Mouse (Mus musculus) heart, embryonic 13.5 days (tissue): ENCODE data around the gene Peli2. TPM values are rescaled to one million over a fixed set of nuclear protein-coding genes. Genes with fewer than 3 reads are reported as not detected.

Experiments
- ATAC-seq: fragments of 200-750 bp; cut with Nextera tagmentation; 2 replicates; pipeline ENCODE4 v1.8.0; 2017; ENCODE audit warnings: moderate TSS enrichment; ENCODE audit not compliant: insufficient number of reproducible peaks, low FRiP score, low TSS enrichment; ENCODE audit errors: extremely low read depth
- H3K27ac ChIP-seq: fragments of 300-500 bp; sonication (generic); replicated peaks from 2 replicates; pipeline ENCODE4 v1.5.1; 2015; ENCODE audit warnings: moderate library complexity, mild to moderate bottlenecking, inconsistent platforms
- H3K27me3 ChIP-seq: fragments of 300-500 bp; sonication (generic); replicated peaks from 2 replicates; pipeline ENCODE4 v1.6.1; 2015; ENCODE audit warnings: mild to moderate bottlenecking, inconsistent platforms
- H3K36me3 ChIP-seq: fragments of 300-500 bp; sonication (generic); 2 replicates; pipeline ENCODE4 v1.6.1; 2015; ENCODE audit warnings: mild to moderate bottlenecking, inconsistent platforms
- H3K4me1 ChIP-seq: fragments of 300-500 bp; sonication (generic); 2 replicates; pipeline ENCODE4 v1.6.1; 2015; ENCODE audit warnings: inconsistent platforms
- H3K4me2 ChIP-seq: fragments of 300-500 bp; sonication (generic); 2 replicates; pipeline ENCODE4 v1.6.1; 2015; ENCODE audit warnings: inconsistent platforms, mild to moderate bottlenecking, moderate library complexity
- H3K4me3 ChIP-seq: fragments of 300-500 bp; sonication (generic); 2 replicates; pipeline ENCODE4 v1.5.1; 2015; ENCODE audit warnings: moderate library complexity, mild to moderate bottlenecking, inconsistent platforms
- H3K9ac ChIP-seq: fragments of 300-500 bp; sonication (generic); 2 replicates; pipeline ENCODE4 v1.6.1; 2015; ENCODE audit warnings: inconsistent platforms, mild to moderate bottlenecking, moderate library complexity
- H3K9me3 ChIP-seq: fragments of 300-500 bp; sonication (generic); 2 replicates; pipeline ENCODE4 v1.6.1; 2016; ENCODE audit warnings: inconsistent platforms
- WGBS: fragments of 180-500 bp; shearing (Covaris S2); methylation state at CpG from one replicate; pipeline ENCODE4 v1.1.7; 2015; ENCODE audit warnings: mixed read lengths; 5-methylcytosine and 5-hydroxymethylcytosine counted together
- polyA plus RNA-seq: library from polyadenylated mRNA; unstranded; fragments of >200 nt; fragmentation: Nextera tagmentation; extraction: Ambion mirVana; gene quantifications from 2 replicates; pipeline ENCODE4 v1.2.1, GENCODE M21; 2015

The Peli2 gene
- polyA plus RNA-seq, 1 experiment from 2014 or later = 2.9 TPM

DNA sequence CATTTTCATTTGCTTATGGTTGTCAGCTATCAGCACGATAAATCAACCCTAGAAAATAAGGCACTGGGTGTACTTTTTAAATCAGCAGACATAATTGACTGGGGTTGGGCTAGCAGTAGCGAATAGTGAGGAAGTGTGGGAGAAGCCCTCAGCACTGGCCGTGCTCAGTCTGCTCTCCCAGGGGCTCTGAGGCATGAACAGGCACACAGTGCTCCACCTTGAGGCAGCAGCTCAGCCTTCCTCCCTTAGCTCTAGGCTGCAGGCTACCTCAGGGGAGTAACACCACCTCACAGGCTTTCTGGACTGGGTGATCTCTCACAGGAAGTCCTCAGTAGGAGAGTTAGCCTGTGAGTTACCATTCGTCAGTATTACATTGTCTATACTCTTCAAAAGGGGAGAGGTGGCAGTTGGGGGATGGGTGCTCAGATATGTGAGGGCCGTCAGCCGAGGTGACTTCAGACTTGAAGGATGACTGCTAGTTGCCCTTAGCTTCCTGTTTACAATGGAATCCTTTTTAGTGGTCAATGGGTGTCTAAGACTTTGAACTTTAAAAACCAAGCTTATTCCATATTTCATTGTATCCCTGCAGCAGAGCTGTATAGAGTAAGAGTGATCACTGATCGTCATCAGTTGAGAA is 105.3 kb downstream of the Peli2 start:
- H3K4me2 ChIP-seq = no peak overlapping the region
- no peak for ATAC-seq
- H3K36me3 ChIP-seq = 0 out of 2 replicates have a peak, but pooled peaks cover 3% of the 10 kb centered on the region
- no peaks in the 10 kb centered on the region for H3K27me3 ChIP-seq
- H3K4me1 ChIP-seq = peaks cover 4% of the 10 kb centered on the region
- no peak overlapping the region for H3K4me3 ChIP-seq
- H3K27ac ChIP-seq = no peak overlapping the region
- WGBS = 61% methylated on average over 7 of the region's 7 CpGs
- H3K9ac ChIP-seq = no peak overlapping the region
- no peaks in the 10 kb centered on the region for H3K9me3 ChIP-seq

DNA sequence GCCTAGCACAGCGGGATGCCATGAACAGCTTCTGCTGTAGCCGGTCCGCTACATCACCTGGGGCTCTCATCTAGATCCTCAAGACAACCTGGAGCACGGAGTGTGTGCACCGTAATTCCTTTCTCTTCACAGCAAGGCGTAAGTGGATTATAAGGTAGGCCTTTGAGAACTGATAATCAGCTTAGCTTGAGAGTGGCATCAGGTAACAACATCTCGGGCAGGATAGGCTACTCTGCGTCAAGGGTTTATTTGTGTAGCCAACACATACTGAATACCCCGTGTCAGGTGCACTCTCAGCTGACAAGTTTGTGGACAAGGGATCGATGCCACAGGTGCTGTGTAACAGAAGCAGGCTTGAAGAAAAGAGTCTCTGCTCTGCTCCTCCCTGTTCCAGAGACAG is 106.1 kb downstream of the Peli2 start:
- no peak overlapping the region for H3K4me3 ChIP-seq
- H3K4me2 ChIP-seq = no peak overlapping the region
- 0 out of 2 replicates have a peak, but pooled peaks cover 3% of the 10 kb centered on the region for H3K36me3 ChIP-seq
- H3K27me3 ChIP-seq = no peaks in the 10 kb centered on the region
- H3K27ac ChIP-seq = no peak overlapping the region
- no peak for ATAC-seq
- WGBS = 74% methylated on average over 10 of the region's 10 CpGs
- peaks cover 4% of the 10 kb centered on the region for H3K4me1 ChIP-seq
- no peak overlapping the region for H3K9ac ChIP-seq
- no peaks in the 10 kb centered on the region for H3K9me3 ChIP-seq

DNA sequence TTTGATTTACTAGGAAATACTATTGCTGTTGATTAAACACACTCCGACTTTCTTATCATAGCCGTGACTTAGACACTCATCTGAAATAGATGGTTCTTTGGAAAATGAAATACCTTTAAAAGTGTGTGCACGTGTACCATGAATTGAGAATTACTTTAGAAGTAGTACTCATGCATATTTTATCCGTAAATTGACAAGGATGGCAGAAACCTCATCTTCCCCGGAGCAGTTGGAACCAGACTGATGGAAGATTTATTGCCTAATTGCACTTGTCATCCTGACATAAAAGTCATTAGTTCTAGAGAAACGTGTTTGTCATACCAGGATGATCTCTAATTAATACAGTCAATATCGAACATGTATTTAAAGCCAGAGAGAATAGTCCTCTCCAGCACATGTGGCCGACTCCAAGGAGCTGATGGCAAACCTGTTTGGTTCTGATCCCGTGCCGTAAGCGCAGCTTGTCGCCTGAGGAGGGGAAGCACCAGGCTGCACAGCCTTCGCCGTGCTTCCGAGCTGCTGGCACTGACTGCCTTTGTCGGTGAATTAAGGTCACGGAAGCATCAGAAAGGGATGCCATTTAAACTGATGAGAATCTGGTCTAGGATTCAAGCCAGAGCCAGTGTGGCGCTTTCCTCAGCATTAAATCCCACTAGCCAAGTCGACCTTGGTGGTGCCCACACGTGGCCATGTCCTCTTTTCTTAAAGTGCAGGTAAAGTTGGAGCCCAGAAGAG is 114.3 kb downstream of the Peli2 start:
- 81% methylated on average over 20 of the region's 20 CpGs for WGBS
- no peak overlapping the region for H3K4me2 ChIP-seq
- no peak overlapping the region for H3K4me3 ChIP-seq
- H3K9me3 ChIP-seq = no peaks in the 10 kb centered on the region
- H3K36me3 ChIP-seq = no peaks in the 10 kb centered on the region
- H3K27ac ChIP-seq = no peak overlapping the region
- no peaks in the 10 kb centered on the region for H3K4me1 ChIP-seq
- 0 out of 2 replicates have a peak, but pooled peaks cover 7% of the 10 kb centered on the region for H3K27me3 ChIP-seq
- no peak for ATAC-seq
- H3K9ac ChIP-seq = no peak overlapping the region

DNA sequence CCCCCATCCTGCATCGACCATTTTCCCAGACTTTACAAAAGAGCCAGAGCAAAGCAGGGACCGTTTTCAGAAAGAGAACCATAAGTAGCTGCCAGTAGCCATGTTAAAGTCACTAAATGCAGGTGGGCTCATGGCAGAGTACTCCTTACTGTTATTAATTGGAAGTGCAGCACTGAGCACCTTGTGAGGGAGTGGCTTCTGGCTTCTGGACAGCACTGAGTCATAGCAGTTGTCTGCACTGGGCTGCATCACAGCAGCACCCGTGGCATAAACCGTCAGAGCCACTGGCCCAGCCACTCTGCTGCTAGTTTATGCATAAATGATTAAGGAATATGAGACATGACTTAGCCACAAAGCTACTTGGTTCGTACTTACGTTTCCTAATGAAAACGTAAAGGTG is 120.7 kb downstream of the Peli2 start:
- Histone ChIP-seq H3K4me3 (no peak overlapping the region), H3K27me3 (peaks cover 37% of the 10 kb centered on the region), H3K4me2 (no peak overlapping the region), H3K4me1 (0 out of 2 replicates have a peak, but pooled peaks cover 2% of the 10 kb centered on the region), H3K36me3 (peaks cover 2% of the 10 kb centered on the region; the same call in 1 of the 2 replicates), H3K27ac (no peak overlapping the region), H3K9me3 (no peaks in the 10 kb centered on the region), H3K9ac (no peak overlapping the region)
- no peak for ATAC-seq
- WGBS = 75% methylated on average over 7 of the region's 7 CpGs

DNA sequence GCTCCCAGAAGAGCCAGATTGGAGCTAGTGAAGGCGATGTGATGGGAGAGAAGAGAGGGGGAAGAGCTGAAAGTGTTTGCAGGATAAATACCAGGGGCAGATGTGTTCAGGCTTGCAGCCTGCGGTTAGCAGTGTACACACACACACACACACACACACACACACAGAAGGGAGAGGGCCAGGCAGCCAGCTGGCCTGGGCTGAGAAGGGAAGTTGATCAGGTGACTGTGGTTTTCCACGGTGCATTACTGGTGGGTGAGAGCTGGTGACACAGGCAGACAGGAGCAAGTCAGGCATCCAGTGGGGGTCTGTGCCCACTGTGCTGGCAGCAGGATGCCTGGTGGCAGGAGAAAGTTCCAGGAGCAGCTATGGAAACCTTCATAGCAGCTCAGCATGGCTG is 125.6 kb downstream of the Peli2 start:
- no peak for ATAC-seq
- Histone ChIP-seq H3K4me3 (no peak overlapping the region), H3K27ac (no peak overlapping the region), H3K4me2 (no peak overlapping the region), H3K27me3 (peaks cover 64% of the 10 kb centered on the region), H3K4me1 (0 out of 2 replicates have a peak, but pooled peaks cover 4% of the 10 kb centered on the region), H3K9me3 (no peaks in the 10 kb centered on the region), H3K9ac (no peak overlapping the region), H3K36me3 (peaks cover 2% of the 10 kb centered on the region; the same call in 1 of the 2 replicates)
- WGBS = 48% methylated on average over 3 of the region's 3 CpGs

DNA sequence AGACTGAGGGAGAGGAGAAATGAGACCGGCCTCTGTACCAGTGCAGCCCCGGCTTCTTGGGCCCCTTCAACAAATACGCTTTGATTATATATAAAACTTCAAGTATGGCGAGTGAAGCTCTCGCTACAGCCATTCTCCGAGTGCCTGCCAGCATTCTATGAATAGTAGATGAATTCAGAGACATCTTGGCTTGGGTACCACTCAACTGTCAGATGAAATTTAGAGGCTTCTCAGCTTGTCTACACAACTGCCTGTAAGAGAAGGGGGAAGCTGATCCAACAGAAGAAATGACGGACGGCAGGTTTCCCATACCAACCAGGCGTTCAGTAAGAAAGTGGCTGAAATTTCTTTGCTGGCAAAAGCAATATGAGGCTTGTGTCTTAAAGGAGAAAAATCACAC is 126.3 kb downstream of the Peli2 start:
- no peak for ATAC-seq
- Histone ChIP-seq H3K4me1 (0 out of 2 replicates have a peak, but pooled peaks cover 4% of the 10 kb centered on the region), H3K9ac (no peak overlapping the region), H3K9me3 (no peaks in the 10 kb centered on the region), H3K4me3 (no peak overlapping the region), H3K27me3 (peaks cover 69% of the 10 kb centered on the region), H3K4me2 (no peak overlapping the region), H3K27ac (no peak overlapping the region), H3K36me3 (peaks cover 2% of the 10 kb centered on the region; the same call in 1 of the 2 replicates)
- 87% methylated on average over 9 of the region's 9 CpGs for WGBS

DNA sequence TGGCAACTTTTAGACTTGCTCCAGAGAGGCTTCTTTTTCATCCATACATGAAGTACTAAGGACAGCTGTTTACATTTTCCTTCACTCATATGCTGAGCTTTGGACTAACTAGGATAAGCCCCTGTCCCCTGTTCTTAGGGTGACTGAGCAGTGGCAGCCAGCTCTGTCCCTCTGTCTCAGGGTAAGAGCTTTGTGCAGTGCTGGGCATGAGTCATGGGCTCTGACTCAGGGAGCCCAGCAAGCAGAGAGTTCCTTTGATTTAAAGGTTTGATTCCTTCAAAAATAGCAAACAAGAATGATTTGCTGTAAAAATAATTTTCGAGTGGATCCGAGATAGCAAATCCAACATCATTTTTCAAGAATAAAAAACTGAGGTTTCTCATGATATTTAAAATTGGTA is 128.8 kb downstream of the Peli2 start:
- 78% methylated on average over 2 of the region's 2 CpGs for WGBS

DNA sequence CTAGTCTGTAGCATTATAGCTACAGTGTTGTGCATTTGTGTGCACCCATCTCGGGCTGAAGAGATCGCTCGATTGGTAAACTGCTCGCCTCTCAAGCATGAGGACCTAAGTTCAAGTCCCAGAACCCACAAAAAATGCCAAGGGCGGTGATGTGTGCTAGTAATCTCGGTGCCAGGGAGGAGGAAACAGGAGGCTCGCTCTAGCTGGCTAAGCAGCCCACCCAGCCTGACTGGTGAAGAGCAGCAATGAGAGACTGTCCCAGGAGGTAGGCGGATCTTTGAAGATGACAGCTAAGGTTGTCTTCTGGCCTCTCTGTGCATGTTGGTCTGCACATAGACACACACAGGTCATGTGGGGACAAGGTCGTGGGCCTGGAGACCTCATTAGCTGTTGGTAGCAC is 129.3 kb downstream of the Peli2 start:
- peaks cover under 1% of the 10 kb centered on the region; the same call in 1 of the 2 replicates for H3K36me3 ChIP-seq
- peaks cover 81% of the 10 kb centered on the region for H3K27me3 ChIP-seq
- H3K4me3 ChIP-seq = no peak overlapping the region
- H3K4me1 ChIP-seq = 0 out of 2 replicates have a peak, but pooled peaks cover 4% of the 10 kb centered on the region
- ATAC-seq = no peak
- no peak overlapping the region for H3K9ac ChIP-seq
- H3K27ac ChIP-seq = no peak overlapping the region
- H3K4me2 ChIP-seq = no peak overlapping the region
- no peaks in the 10 kb centered on the region for H3K9me3 ChIP-seq
- 85% methylated on average over 9 of the region's 9 CpGs for WGBS

More for the DNA sequence above, 128.8 kb downstream of the Peli2 start:
- H3K9me3 ChIP-seq = no peaks in the 10 kb centered on the region
- H3K27me3 ChIP-seq = peaks cover 78% of the 10 kb centered on the region
- H3K4me3 ChIP-seq = no peak overlapping the region
- H3K9ac ChIP-seq = no peak overlapping the region
- no peak overlapping the region for H3K27ac ChIP-seq
- H3K4me2 ChIP-seq = no peak overlapping the region
- peaks cover 2% of the 10 kb centered on the region; the same call in 1 of the 2 replicates for H3K36me3 ChIP-seq
- 0 out of 2 replicates have a peak, but pooled peaks cover 4% of the 10 kb centered on the region for H3K4me1 ChIP-seq
- ATAC-seq = no peak

DNA sequence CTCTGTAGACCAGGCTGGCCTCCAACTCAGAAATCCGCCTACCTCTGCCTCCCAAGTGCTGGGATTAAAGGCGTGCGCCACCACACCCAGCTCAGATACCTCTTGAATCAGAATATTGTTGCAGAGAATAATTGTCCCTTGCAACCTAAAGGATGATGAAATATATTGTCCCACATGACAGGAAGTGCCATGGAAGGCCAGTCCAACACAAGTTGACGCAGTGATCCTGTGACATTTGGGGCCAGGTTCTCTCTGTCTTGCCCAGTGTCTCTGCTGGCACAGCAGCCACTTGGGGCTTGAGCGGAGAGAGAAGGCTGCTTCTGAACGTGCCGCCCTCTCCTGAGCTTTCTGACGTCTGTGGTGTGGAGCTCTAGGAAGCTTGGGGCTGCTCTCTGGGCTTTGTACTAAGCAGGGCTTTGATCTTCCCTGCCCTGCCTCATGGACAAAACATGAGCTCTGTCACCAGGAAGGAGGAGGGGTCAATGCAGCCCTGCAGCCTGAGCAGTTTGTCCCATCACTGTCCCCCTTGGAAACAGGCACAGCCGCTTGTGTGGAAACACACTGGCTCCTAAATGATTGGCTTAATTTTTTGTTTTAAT is 130.9 kb downstream of the Peli2 start:
- ATAC-seq = no peak
- Histone ChIP-seq H3K27ac (no peak overlapping the region), H3K36me3 (no peaks in the 10 kb centered on the region), H3K4me3 (no peak overlapping the region), H3K4me1 (0 out of 2 replicates have a peak, but pooled peaks cover under 1% of the 10 kb centered on the region), H3K27me3 (peaks cover 85% of the 10 kb centered on the region), H3K9me3 (no peaks in the 10 kb centered on the region), H3K9ac (no peak overlapping the region), H3K4me2 (no peak overlapping the region)
- 55% methylated on average over 9 of the region's 9 CpGs for WGBS

DNA sequence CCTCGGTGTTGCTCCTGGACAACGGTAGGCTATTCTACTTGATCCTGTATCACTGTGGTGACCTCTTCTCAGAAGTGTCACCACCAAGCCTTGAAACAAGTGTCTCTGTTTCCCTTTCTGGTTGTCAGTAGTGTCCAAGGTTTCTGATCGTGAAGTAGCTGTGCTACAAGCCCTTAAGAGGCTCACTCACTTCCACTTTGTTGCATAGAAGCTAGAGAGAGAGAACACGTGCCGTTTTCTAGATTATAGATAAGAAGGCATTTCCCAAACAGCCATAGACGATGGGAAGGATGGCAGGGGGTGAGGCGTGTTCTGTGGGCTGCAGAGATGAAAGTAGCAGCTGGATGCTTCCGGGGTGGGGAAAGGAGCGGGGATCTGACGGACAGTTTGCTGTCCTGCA is 132.6 kb downstream of the Peli2 start:
- Histone ChIP-seq H3K4me2 (no peak overlapping the region), H3K27ac (no peak overlapping the region), H3K4me1 (no peaks in the 10 kb centered on the region), H3K36me3 (no peaks in the 10 kb centered on the region), H3K9ac (no peak overlapping the region), H3K4me3 (no peak overlapping the region), H3K9me3 (no peaks in the 10 kb centered on the region), H3K27me3 (peaks cover 84% of the 10 kb centered on the region)
- WGBS = 36% methylated on average over 10 of the region's 10 CpGs
- no peak for ATAC-seq

DNA sequence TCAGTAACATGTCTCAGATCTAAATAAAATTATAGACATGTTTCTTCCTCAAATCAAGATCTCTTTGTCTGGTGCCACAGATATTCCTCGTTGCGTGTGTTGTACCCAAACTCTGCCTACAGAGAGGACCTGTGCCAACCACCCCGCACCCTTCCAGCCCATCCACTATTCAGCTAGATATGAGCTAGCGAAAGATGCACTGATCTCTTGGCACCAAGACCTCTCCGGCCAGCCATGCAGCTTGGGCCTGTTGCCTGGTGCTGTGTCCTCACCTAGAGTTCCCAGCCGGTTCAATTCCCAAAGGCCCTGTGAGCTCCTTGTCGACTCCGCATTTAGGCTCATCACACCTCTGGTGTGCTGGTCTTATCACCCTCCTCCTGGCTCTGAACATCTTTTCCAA is 134.1 kb downstream of the Peli2 start:
- Histone ChIP-seq H3K27me3 (peaks cover 81% of the 10 kb centered on the region), H3K4me1 (no peaks in the 10 kb centered on the region)
- WGBS = 78% methylated on average over 8 of the region's 8 CpGs

More for the DNA sequence above, 134.1 kb downstream of the Peli2 start:
- Histone ChIP-seq H3K9ac (no peak overlapping the region), H3K27ac (no peak overlapping the region), H3K4me3 (no peak overlapping the region), H3K9me3 (no peaks in the 10 kb centered on the region), H3K36me3 (no peaks in the 10 kb centered on the region), H3K4me2 (no peak overlapping the region)
- no peak for ATAC-seq
